Mouse (Mus musculus) left cerebral cortex, postnatal 14 days (tissue): ENCODE results near the gene Hnrnpa3. TPM values are rescaled to one million over a fixed set of nuclear protein-coding genes. Genes with fewer than 3 reads are reported as not detected.

ENCODE experiments used
- microRNA-seq, 2 experiments: library from miRNA; unstranded; fragments of <30 nt; microRNA quantifications; one replicate each; pipeline ENCODE4 v1.2.0; 2022
- total RNA-seq, 2 experiments: library from RNA; stranded (reverse); gene quantifications; 2 replicates each; pipeline ENCODE4 v1.2.3; 2021

Gene Hnrnpa3
- total RNA-seq, 2 experiments from 2014 or later, result 263 to 314 TPM

Small RNAs within 50 kb of the gene (microRNA-seq; reads per million reads assigned to microRNA genes)
- gene Gm24574, result 0 reads per million in 2 experiments

Other genes starting within 250 kb of the Hnrnpa3 start
- 10 to 100 TPM; 10.3 to 13.0 TPM for gene Nfe2l2, start 45.4 kb downstream of the Hnrnpa3 start, total RNA-seq
- gene Agps, start 172.9 kb downstream of the Hnrnpa3 start, total RNA-seq, result 10 to 100 TPM; 50.9 to 54.8 TPM